Mouse (Mus musculus) layer of hippocampus, postnatal 25 days (tissue): ENCODE data around the gene Rpe. TPM values are rescaled to one million over a fixed set of nuclear protein-coding genes. Genes with fewer than 3 reads are reported as not detected.
"Not testable (repeated sequence)": the region's sequence is repeated elsewhere in the genome, so short reads cannot be mapped to it uniquely, and the experiment has no call there.

Experiments used
- DNase-seq, 2 experiments: peaks; one replicate each; pipeline ENCODE4 v3.0.0; 2022; ENCODE audit warnings: mixed read lengths in 2 of 2, low spot score in 1 of 2; ENCODE audit errors: extremely low spot score in 1 of 2
- total RNA-seq, 2 experiments: library from RNA; stranded (reverse); gene quantifications; 2 replicates each; pipeline ENCODE4 v1.2.3; 2021

Gene Rpe
- total RNA-seq = 10 to 100 TPM; 37.9 to 39.4 TPM

DNA sequence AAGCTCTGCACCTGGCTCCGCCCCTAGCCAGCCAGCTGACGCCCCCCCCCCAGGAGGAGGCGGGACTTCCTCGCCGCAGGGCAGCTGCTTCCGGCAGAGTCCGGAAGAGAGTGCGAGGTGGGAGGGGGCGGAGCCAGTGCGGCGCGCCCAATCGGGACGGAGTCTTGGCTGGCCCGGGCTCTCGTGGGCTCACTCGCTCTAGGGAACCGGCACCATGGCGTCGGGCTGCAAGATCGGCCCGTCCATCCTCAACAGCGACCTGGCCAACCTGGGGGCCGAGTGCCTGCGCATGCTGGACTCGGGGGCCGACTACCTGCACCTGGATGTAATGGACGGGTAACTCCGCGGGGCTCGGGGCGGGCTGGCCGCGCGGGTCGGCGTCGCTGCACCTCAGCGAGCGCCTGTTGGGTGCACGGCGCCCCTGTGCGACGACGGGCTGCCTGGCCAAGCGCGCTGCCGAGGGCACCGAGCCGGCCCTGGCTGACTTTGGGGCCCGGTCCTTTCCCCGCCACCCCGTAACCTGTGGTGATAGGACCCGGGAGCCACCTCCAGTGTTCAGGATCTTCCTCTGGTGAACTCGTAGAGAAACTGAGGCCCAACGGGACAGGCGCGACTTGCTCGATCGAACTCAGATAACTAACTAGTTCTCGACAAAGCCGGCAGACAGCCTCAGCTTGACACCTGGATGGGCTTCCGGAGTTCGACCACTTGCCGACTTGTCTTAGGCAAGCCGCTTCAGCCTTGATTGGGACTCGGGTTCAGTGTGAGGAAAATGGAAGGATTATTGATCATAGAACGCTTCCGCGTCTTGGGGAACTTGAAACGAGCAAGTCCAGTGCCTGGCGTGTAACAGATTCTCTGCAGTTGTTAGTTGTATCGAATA lies at the start of gene Rpe:
TSS of gene Rpe (plus strand) at position 139 of the 883 bp plus-strand sequence.
- DNase-seq = peak; percentile 81 to 82

DNA sequence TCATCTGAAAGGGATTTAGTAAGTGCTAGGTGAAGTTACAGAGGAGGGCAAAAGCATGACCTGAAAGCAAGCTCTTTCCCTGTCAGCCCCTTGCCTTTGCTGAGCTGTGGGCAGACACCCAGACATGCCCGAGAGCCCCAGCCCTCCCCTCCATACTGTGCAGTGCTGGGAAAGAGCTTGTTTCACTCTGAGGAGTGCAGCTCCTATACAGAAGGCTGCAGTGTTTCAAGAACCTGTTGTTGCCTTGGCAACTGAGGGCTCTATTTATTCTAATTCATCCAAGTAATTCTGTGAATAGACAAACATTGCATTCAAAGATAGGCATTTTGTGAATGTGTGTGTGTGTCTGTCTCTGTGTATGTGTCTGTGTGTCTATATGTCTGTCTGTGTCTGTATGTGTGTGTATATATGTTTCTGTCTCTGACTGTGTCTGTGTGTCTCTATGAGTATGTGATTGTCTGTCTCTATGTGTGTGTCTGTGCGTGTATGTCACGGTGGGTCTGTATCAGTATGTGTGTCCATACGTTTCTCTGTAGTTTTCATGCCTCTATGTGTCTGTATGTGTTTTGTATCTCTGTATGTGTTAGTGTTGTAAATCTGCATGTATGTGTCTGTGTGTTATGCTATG lies 45.4 kb upstream of the Rpe start:
- DNase-seq = no peak

DNA sequence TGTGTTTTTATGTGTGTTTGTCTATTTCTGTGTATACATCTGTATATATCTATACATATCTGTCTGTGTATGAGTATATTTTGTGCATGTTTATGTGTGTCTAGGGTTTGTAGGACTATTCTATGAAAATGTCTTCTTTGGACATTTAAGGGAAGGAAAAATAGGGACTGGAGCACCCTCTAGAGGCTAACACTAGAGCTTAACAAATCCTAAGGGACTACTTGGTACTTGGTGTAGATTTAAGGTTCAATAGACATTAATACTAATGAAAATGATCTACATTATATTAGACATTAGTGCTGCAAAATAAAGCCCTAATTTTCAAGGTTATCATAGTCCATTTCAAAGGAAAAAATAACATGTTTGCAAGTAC lies 44.9 kb upstream of the Rpe start:
- no peak for DNase-seq

DNA sequence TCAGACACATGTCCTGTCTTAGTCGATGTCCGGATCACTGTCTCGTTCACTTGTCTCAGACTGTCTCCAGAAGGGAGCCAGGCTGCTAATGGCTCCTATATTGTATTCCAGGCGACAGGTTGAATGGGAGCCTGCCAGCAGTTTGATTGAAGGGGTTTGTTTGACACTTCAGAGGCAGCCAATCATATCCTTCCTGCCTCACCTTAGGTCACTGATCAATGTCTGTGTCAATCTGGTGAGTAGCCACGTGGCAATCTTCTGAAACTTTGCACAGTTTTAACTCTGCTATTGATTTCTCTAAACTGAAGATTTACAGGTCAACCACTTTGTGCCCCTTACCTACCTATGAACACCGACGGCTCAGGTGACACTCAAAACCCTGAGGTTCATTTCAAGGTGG lies 29.2 kb upstream of the Rpe start:
- no peak for DNase-seq

DNA sequence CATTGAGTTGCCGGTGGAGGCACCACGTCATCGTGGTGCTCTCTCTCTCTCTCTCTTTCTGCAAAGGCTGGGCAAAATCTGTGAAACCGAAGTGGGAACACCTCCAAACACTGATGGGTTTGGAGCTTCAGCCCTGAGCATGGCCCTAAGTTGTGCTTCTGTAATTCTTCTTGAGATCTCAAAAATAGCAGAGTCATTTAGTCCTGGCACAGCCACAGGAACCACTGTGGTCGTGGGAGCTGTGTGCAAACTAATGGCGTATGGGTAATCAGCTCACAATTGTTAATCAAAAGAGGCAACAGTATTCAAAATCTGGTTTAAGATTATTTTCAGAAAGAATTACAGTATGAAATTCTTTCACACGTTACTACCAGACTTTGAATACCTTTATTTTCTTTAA lies 27.8 kb upstream of the Rpe start:
- no peak for DNase-seq

DNA sequence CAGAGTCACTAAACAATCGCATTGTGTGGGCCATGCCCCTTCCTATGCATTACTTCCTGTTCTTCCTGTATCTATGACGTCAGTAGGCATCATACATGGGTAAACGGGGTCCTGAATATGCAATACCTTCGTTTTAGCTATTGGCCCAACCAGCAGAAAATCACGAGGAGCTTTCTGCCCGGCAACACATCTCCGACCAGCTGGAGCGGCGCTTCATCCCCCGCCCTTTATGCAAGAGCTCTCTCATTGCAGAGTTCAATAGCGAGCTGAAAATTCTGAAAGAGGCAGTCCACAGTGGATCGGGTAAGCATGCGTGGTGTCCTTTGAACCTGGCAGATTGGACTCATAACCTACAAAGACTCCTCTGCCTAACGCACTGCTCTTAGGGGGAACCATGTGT lies 22.7 kb upstream of the Rpe start:
- no peak for DNase-seq

DNA sequence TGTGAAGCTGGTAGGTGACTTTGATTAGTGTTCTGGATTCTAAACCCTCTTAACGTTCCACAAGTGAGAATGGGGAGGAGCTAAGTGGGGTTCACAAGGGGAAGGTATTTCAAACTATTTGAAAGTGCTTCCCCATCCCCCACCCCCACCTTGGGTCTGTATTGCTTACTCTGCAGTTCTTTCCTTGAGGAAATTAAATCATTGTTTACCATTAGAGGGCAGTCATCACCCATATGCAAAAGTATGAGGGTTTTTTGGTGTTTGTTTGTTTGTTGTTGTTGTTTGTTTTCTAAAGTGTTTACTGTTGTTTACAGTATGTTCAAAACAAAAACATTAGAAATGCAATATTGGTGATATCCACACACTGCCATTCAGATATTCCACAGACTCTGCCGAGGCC lies 22.0 kb upstream of the Rpe start:
- DNase-seq = no peak

- DNase-seq = no peak
Observed at GRCm38 (mm10) chr1:66682974-66683373, 17.7 kb upstream of the Rpe start.

- no peak for DNase-seq
Observed at GRCm38 (mm10) chr1:66691772-66692171, 8.9 kb upstream of the Rpe start.

DNA sequence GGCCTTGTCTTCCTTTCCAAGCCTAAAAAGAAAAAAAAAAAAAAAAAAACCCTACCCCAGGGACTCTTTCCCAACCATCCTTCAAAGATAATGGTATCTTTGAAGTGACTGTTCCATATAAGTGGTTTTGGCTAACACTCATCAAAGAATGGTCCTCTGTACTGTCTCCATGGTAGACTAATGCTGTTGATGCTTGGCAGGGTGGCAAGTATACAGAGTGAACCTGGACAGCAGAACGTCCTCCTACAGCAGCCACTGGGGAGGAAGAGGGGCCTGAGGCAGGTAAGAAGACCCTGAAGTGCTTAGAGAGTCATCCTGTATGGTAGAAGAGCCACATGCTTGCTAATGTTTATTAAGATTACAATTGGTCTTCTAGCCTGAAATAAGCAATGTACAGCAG lies 8.3 kb upstream of the Rpe start:
- no peak for DNase-seq

- no peak for DNase-seq
Observed at GRCm38 (mm10) chr1:66692780-66693392, 7.7 kb upstream of the Rpe start.

DNA sequence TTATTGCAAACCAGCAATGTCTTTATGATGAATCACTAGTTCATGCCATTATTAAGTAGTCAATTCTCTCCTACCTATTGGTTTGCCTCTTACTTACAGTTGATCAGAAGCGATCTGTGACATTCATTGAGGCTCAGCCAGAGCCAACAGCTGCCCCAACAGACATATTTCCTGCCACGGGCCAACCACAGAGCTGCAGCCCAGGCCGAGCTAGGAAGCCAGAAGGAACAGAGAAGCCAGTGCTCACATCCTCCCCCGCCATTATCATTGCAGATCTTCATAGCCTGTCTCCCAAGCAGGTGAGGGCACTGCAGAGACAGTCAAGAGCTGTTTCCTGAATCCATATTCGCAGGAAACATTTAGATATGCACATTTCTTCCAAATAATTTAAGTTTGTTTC lies 6.4 kb upstream of the Rpe start:
- no peak for DNase-seq

GRCm38 (mm10) chr1:66695296-66695695 lies 5.3 kb upstream of the Rpe start:
- no peak for DNase-seq

DNA sequence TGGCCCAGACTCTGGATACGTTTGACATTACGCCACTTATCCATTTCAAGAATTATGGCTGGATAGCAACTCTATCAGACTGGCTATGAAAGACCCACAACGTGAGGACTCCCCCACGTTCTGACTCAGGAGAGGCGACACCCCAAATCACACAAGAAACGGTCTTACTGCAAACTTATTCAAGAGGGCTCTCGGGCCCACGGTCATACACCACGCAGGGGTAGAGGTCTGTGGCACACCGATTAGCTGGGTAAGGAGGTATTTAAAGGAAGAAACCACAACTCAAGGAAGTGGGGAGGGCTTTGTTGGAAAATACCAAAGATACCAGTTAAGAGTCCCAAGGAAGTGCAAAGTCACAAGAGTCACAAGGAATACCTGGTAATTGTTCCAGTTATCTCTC lies 1.0 kb upstream of the Rpe start:
- not testable (repeated sequence) for DNase-seq

GRCm38 (mm10) chr1:66700149-66700692 lies 410 bp upstream of the Rpe start:
- DNase-seq = no peak

DNA sequence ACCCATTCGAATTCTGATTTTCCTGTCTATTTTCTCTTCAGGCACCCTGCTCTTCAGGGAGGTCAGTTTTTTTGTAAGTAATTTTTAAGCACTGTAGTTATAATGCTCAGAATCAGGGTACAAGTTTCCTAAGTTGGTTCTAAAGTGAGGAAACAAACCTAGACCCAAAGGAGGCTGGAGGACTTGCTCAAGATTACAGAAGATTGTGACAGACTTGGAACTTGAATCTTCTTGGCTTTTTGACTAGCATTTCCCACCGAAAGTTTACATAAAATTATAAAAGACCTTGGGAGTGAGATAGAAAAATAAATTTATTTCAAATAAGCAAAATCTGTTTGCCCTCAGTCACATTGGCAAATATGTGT lies 927 bp downstream of the Rpe start:
- no peak for DNase-seq

- no peak for DNase-seq
Observed at GRCm38 (mm10) chr1:66702623-66703345, 2.2 kb downstream of the Rpe start.

DNA sequence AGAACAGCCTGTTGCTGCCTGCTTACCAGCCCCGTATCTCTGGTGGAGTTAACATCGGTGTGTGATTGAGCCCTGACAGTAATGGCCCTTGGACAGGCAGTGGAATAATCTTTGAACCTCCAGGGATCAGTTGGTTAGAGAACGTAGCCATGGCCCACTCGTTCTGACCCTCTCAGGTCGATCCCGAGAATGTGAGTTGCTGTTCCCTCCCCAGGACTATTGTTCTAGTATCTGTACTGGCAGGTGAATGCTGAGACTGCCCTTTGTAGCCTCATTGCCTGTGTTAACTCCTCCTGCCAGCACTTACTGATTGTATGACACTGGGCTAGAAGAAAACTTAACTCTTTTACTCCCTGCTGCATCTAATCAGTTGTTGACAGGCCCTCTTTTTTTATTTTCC lies 3.9 kb downstream of the Rpe start:
- no peak for DNase-seq

DNA sequence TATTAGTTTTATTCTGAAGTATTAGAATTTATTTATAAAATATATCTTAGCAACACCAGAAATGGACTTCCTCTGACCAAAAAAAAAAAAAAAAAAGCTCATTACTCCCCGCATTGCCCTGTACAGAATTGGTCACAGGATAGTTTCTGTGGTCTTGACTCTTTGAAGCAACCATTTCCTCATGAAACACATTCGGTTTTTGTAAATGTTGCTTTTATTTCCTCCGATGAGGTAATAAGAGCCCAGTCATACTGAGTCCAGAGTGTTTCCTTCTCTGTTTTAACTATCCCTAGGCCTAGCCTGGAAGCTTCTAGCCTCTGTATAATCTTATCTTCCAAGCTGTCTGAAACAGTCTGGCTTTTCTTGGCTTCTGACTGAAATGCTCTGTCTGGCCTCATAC lies 12.2 kb downstream of the Rpe start:
- DNase-seq = no peak

DNA sequence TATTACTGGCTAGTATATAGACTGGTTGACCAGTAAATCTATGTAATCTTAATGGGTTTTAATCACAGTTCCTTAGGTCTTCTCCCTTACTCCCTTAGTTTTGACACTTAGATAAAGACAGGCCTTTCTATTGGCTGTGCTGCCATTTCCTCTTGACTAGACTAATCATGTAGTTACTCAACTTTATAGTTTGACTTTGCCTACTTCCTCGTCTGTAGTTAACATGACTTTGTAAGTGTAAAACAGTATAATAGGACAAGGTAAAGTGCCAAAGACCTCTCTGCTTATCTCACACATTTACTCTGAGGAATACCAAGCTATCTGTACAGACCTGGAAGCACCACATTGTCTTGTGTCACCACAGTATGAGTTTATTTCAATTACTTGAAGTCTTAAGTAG lies 29.9 kb downstream of the Rpe start:
- DNase-seq = no peak

DNA sequence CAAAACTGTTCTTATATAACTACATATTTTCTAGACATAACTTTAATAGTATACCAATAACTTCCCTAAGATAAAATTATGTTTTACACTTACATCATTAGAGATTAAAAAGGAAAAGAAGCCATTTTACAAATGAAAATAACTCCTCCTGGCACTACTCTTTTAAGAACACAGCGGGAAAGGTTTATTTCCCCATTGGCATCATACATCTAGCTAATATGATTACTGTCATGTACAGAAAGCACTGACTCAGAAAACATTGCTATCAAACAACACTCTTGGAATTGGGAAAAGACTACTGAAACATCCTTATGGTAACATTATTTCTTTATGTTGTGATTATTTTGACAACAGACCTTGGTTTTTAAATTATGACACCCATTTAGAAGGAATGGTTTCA lies 68.1 kb downstream of the Rpe start:
- no peak for DNase-seq
